Mouse (Mus musculus) liver, postnatal 0 days (tissue): ENCODE measurements at regions not wholly inside any gene's neighbourhood (a gene's known extent, or its start where the extent isn't known, plus 50 kb on each side); places are given as distances from the start of the nearest gene placed in this dataset.

ENCODE experiments used
- CTCF ChIP-seq: sonication (generic); IDR thresholded peaks from 2 replicates; pipeline ENCODE4 v1.5.1; 2016; ENCODE audit warnings: antibody characterized with exemption, low read depth
- EP300 ChIP-seq: IDR thresholded peaks from 2 replicates; pipeline ENCODE4 v1.6.1; 2016; ENCODE audit warnings: antibody characterized with exemption, low read depth, mild to moderate bottlenecking

DNA sequence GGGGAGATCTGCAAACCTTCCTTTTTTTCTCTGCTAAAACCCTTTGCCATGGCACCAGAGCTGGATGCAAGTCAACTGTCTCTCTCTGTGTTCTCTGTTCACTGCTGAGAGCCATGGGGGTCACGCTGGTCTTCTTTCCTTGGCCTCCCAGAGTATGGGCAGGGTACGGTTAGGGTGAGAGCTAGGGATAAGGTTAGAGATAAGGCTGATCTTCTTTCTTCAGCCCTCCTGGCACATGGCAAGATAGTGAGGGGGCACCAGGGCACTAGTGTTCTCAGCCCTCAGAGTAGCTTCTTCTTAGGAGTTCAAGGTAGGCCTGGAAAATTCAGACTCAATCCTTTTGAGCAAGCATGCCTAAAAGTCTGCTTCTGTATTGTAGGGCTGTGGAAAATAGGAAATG is 196.1 kb downstream of the Tm2d1 start:
- TF ChIP-seq CTCF (no peak), EP300 (peak; percentile 93)
